Mouse (Mus musculus): ENCODE measurements around the gene Ksr1.

DNA sequence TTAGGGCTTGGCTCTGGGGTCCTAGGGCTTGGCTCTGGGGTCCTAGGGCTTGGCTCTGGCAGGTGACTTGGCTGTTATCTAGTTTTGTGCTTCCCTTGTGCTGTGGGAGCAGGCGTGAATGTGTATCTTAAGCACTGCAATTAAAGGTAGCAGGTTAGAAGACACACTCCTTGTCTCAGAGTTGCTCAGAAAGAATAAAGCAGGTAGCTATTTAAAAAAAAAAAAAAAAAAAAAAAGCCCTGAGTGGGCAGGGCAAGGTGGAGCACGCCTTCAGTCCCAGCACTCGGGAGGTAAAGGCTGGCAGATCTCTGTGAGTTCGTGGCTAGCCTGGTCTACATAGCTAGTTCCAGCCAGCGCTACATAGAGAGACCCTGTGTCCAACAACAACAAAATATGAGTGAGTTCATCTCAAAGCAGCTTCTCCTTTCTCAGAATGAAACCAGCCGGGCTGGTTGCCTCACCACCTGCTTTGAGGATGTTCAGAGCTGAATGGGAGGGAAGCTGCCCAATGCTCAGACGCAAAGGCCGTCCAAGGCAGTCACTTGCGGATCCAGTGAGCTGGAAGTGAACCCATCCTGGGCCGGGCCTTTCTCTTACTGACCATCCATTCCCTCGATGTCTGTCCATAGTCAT, 6.2 kb downstream of the Ksr1 start:
- TF ChIP-seq E2F4 (IDR thresholded peaks at IDR 0.05; ENCODE audit: insufficient read depth) (no peak), TCF3 (IDR thresholded peaks at IDR 0.05; ENCODE audit: insufficient read length, low read depth) (no peak), POLR2A (IDR thresholded peaks at IDR 0.05; ENCODE audit: insufficient read length, low read depth) (no peak), TCF12 (IDR thresholded peaks at IDR 0.05; ENCODE audit: insufficient read depth, poor library complexity, severe bottlenecking) (no peak), MAX (IDR thresholded peaks at IDR 0.05; ENCODE audit: low read depth) (no peak), USF1 (IDR thresholded peaks at IDR 0.05; ENCODE audit: low read depth) (no peak)
